Mouse (Mus musculus) kidney, embryonic 14.5 days (tissue): Measurements from ENCODE around the gene Adprhl1. TPM values are rescaled to one million over a fixed set of nuclear protein-coding genes. Genes with fewer than 3 reads are reported as not detected.

ENCODE experiments used
- ATAC-seq: fragments of 200-750 bp; cut with Nextera tagmentation; 2 replicates; pipeline ENCODE4 v1.8.0; 2017; ENCODE audit warnings: moderate number of reproducible peaks, mild to moderate bottlenecking, moderate TSS enrichment, moderate library complexity; ENCODE audit not compliant: low FRiP score, low TSS enrichment
- H3K27ac ChIP-seq: fragments of 300-500 bp; sonication (generic); 2 replicates; pipeline ENCODE4 v1.5.1; 2014; ENCODE audit warnings: low read depth, mild to moderate bottlenecking, low read length, moderate library complexity, mixed read lengths
- H3K27me3 ChIP-seq: fragments of 300-500 bp; sonication (generic); 2 replicates; pipeline ENCODE4 v1.6.1; 2014; ENCODE audit warnings: mild to moderate bottlenecking, low read length; ENCODE audit not compliant: control insufficient read depth, insufficient read depth
- H3K36me3 ChIP-seq: fragments of 300-500 bp; sonication (generic); 2 replicates; pipeline ENCODE4 v1.6.1; 2014; ENCODE audit warnings: low read length, mixed read lengths; ENCODE audit not compliant: control insufficient read depth, insufficient read depth
- H3K4me1 ChIP-seq: fragments of 300-500 bp; sonication (generic); 2 replicates; pipeline ENCODE4 v1.6.1; 2014; ENCODE audit warnings: low read length, mixed read lengths; ENCODE audit not compliant: control insufficient read depth, insufficient read depth
- H3K4me2 ChIP-seq: fragments of 300-500 bp; sonication (generic); replicated peaks from 2 replicates; pipeline ENCODE4 v1.6.1; 2014; ENCODE audit warnings: low read depth, mild to moderate bottlenecking, low read length
- H3K4me3 ChIP-seq: fragments of 300-500 bp; sonication (generic); 2 replicates; pipeline ENCODE4 v1.5.1; 2014; ENCODE audit warnings: mild to moderate bottlenecking, low read length
- H3K9ac ChIP-seq: fragments of 300-500 bp; sonication (generic); 2 replicates; pipeline ENCODE4 v1.6.1; 2014; ENCODE audit warnings: low read depth, mild to moderate bottlenecking, low read length, moderate library complexity
- H3K9me3 ChIP-seq: fragments of 300-500 bp; sonication (generic); 2 replicates; pipeline ENCODE4 v1.6.1; 2016; ENCODE audit warnings: low read length; ENCODE audit not compliant: control insufficient read depth
- WGBS: fragments of 180-500 bp; shearing (Covaris S2); extraction: QIAGEN DNeasy Blood & Tissue Kit; methylation state at CpG from one replicate; pipeline ENCODE4 v1.1.7; 2014; 5-methylcytosine and 5-hydroxymethylcytosine counted together
- polyA plus RNA-seq: library from polyadenylated mRNA; unstranded; fragments of >200 nt; fragmentation: Nextera tagmentation; extraction: Ambion mirVana; gene quantifications from 2 replicates; pipeline ENCODE4 v1.2.1, GENCODE M21; 2014

Gene Adprhl1
- polyA plus RNA-seq, 1 experiment from 2014 or later, result not detected

DNA sequence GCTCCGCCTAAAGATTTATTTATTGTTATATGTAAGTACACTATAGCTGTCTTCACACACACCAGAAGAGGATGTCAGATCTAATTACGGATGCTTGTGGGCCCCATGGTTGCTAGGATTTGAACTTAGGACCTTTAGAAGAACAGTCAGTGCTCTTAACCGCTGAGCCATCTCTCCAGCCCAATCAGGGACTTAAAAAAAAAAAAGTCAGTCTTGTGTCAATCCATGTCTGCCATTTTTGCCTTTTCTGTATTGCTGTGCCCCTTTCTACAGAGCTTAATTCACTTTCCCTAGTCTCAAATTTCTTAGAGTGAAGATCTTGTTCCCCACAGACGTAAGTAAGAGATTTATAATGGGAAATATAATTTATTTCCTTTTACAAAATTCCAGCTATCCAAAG is 35.5 kb downstream of the Adprhl1 start:
- Histone ChIP-seq H3K9me3 (no peaks in the 10 kb centered on the region), H3K4me2 (no peak overlapping the region), H3K27me3 (no peaks in the 10 kb centered on the region; the same call in 1 of the 2 replicates), H3K4me1 (0 out of 2 replicates have a peak, but pooled peaks cover 3% of the 10 kb centered on the region), H3K27ac (no peak overlapping the region), H3K9ac (no peak overlapping the region), H3K36me3 (no peaks in the 10 kb centered on the region), H3K4me3 (no peak overlapping the region)
- ATAC-seq, result no peak
- WGBS, result 72% methylated on average over 4 of the region's 4 CpGs

DNA sequence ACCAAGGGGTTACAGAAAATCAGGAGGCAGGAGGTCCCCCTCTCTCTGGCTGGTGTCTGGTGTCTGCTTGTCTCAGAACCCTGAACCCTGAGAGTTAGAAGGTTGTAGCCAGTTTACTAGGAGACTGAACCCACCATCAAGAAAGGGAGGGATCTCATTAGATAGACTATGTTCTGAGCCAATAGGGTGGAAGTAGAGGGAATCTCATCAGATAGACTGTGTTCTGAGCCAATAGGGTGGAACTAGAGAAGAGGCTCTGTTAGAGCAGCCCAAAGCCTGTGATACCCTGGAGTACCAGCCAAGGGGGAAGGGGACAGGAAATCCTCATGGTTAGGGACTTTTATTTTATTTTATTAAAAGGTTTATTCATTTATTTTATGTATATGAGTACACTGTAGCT is 36.0 kb downstream of the Adprhl1 start:
- no peaks in the 10 kb centered on the region for H3K36me3 ChIP-seq

DNA sequence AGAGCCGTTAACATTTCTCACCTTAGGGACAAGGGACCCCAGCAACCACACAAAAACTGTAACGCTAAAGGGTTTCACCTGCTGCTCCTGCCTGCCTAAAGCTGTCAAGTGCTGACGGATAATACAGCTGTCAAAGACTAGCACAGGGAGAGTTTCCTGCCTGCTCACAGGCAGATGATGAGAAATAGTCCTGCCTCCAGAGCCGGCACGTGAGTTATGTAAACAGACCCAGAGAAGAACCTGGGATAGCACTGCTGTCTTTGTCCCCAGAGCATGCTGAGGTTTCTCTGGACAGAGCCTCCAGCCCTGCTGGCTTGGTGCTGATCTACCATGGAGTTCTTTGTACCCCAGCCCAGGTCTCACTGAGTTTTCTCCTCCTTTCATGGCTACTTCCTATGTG is 36.9 kb downstream of the Adprhl1 start:
- H3K4me2 ChIP-seq, result no peak overlapping the region
- no peak overlapping the region for H3K4me3 ChIP-seq
- no peaks in the 10 kb centered on the region for H3K27me3 ChIP-seq
- H3K4me1 ChIP-seq, result 0 out of 2 replicates have a peak, but pooled peaks cover 8% of the 10 kb centered on the region
- no peaks in the 10 kb centered on the region for H3K36me3 ChIP-seq
- WGBS, result 17% methylated on average over 5 of the region's 5 CpGs
- H3K27ac ChIP-seq, result no peak overlapping the region
- H3K9me3 ChIP-seq, result no peaks in the 10 kb centered on the region
- ATAC-seq, result no peak
- no peak overlapping the region for H3K9ac ChIP-seq

More for the DNA sequence above, 36.0 kb downstream of the Adprhl1 start:
- H3K4me2 ChIP-seq, result no peak overlapping the region
- H3K4me3 ChIP-seq, result no peak overlapping the region
- no peak for ATAC-seq
- H3K9me3 ChIP-seq, result no peaks in the 10 kb centered on the region
- H3K27me3 ChIP-seq, result no peaks in the 10 kb centered on the region; the same call in 1 of the 2 replicates
- no peak overlapping the region for H3K27ac ChIP-seq
- 0 out of 2 replicates have a peak, but pooled peaks cover 8% of the 10 kb centered on the region for H3K4me1 ChIP-seq
- H3K9ac ChIP-seq, result no peak overlapping the region

DNA sequence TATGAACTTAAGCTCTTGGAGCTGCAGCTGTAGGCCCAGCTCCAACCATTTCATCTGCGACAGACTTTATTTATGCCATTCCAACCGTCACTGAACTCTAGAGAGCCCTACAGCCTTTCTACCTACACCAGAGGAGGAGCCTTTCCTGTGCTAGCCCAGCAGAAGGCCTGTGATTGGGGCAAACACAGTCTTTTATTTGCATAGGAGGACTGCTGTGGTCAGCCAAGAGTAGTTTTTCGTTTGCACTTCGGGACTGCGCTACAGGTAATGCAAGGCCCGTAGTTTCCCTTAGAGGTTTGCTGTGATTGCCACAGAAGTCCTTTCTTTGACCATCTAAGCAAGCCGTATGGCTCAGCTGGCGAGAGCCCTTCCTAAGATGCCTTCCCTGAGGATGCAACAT is 37.6 kb downstream of the Adprhl1 start:
- 65% methylated on average over 8 of the region's 8 CpGs for WGBS
- no peaks in the 10 kb centered on the region for H3K9me3 ChIP-seq
- ATAC-seq, result no peak
- no peaks in the 10 kb centered on the region for H3K27me3 ChIP-seq
- no peak overlapping the region for H3K4me3 ChIP-seq
- 0 out of 2 replicates have a peak, but pooled peaks cover 8% of the 10 kb centered on the region for H3K4me1 ChIP-seq
- H3K27ac ChIP-seq, result no peak overlapping the region
- H3K9ac ChIP-seq, result no peak overlapping the region
- H3K36me3 ChIP-seq, result no peaks in the 10 kb centered on the region
- H3K4me2 ChIP-seq, result no peak overlapping the region

DNA sequence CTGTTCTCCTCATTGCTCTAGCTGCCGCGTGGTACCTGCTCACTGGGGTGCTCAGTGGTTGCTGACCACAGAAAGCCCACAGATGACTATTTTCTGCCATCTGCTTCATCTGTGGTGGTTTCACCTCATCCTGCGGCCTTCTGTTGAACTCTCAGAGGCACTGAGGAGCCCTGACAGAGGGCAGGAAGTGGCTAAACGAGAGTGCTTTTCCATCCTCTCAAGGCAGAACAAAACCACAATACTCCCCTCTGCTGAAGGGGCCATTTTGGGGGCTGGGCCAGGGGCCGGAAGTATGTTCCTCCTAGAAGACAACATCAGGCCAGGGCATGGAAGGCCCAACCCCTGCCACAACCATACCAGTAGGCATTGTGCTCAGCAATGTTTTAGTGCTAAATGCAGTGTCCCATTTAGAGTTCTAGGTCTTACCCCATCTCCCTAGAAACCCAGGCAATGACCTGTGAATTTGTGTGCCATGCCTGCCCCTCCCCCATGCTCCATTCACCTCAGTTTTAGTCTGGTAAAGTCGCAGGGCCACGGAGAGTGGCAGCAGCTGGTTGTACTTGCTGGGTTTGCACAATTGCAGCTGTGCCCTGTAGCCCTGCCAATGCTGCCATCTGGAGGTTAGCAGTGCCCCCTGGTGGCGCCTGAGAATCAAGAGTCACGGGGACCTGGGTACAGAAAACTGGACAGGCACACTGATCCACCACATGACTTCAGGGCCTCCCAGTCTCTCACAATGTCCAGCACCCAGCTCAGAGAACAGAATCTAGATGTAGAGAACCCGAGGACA is 40.3 kb downstream of the Adprhl1 start:
- Histone ChIP-seq H3K4me1 (0 out of 2 replicates have a peak, but pooled peaks cover 8% of the 10 kb centered on the region), H3K27me3 (no peaks in the 10 kb centered on the region), H3K4me2 (peak overlapping the region; percentile 34; the same call in 1 of the 2 replicates), H3K4me3 (no peak overlapping the region), H3K27ac (no peak overlapping the region), H3K9ac (no peak overlapping the region), H3K36me3 (no peaks in the 10 kb centered on the region), H3K9me3 (no peaks in the 10 kb centered on the region)
- WGBS, result 21% methylated on average over 10 of the region's 10 CpGs
- peak; percentile 81 for ATAC-seq

DNA sequence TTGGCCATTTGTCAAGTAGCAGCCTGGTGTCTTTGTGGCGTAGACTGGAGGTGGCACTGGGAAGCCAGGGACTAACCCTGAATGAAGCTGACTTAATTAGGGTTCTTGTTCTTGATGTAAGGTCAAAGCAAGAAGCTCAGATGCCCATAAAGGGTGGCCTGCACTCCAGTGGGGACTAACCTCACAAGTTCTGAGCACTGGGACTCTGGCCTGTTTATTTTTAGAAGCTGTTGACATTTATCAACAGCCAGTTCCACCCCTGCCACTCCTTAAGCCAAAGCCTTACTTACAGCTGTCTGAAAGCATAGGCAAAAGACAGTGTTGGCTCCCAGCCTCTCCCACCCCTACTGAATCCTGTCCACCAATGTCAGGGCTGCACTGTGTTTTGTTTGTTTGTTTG is 44.2 kb downstream of the Adprhl1 start:
- H3K36me3 ChIP-seq, result no peaks in the 10 kb centered on the region
- H3K27ac ChIP-seq, result no peak overlapping the region
- H3K4me3 ChIP-seq, result no peak overlapping the region
- 0 out of 2 replicates have a peak, but pooled peaks cover 8% of the 10 kb centered on the region for H3K4me1 ChIP-seq
- H3K9ac ChIP-seq, result no peak overlapping the region
- no peak for ATAC-seq
- no peak overlapping the region for H3K4me2 ChIP-seq
- H3K9me3 ChIP-seq, result no peaks in the 10 kb centered on the region
- WGBS, result 67% methylated on average over 1 of the region's 1 CpGs
- no peaks in the 10 kb centered on the region for H3K27me3 ChIP-seq

DNA sequence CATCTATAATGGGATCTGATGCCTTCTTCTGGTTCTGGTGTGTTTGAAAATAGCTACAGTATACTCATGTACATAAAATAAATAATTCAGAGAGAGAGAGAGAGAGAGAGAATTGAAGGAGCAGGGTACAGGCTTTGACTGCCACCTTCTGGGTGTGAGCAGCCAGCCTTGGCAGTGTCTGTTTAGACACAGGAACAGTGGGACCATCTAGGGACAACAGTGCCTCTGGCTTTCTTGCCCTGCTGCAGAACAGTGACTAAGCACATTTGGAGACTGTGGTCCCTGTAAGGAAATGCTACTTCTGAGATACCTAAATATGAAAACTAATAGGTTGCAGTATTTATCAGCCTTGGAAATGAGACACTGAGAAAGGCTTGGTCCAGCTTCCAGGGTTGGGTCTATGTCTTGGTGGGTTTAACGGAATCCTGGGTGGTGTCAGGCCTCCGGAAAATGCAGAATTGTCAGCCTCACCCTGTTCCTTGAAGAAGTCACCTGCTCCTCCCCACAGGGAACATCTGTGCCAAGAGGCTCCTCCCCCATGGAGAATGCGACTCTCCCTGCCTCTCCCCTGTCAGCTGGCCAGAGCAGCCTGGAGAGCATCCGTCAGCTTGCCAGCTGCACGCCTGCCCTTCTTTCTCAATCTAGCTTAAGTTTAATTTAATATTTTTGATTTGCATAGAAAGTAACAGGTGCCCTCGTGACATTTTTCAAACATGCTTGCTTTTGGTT is 45.2 kb downstream of the Adprhl1 start:
- no peaks in the 10 kb centered on the region for H3K27me3 ChIP-seq
- no peak overlapping the region for H3K27ac ChIP-seq
- H3K4me1 ChIP-seq, result 0 out of 2 replicates have a peak, but pooled peaks cover 8% of the 10 kb centered on the region
- no peak overlapping the region for H3K4me2 ChIP-seq
- 49% methylated on average over 6 of the region's 6 CpGs for WGBS
- no peak for ATAC-seq
- H3K4me3 ChIP-seq, result no peak overlapping the region
- H3K9ac ChIP-seq, result no peak overlapping the region
- H3K9me3 ChIP-seq, result no peaks in the 10 kb centered on the region
- no peaks in the 10 kb centered on the region for H3K36me3 ChIP-seq

DNA sequence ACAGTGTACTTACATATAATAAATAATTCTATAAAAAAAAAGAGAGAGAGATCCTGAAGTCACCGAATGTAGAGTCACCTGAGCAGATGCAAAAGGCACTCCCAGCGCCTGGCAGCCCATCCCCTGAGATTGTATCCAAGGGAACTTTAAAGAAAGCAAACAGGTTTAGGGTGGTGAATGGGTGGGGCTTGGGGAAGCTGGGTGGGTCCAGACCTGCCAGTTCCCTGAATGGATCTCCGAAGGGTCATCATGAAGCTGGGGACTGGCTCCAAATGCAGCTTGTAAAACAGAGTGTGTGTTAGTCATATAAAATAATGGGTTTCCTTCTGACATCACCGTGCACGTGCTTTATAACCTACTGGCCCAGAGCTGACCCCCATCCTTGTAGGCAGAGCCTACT is 47.7 kb downstream of the Adprhl1 start:
- Histone ChIP-seq H3K9me3 (no peaks in the 10 kb centered on the region), H3K36me3 (no peaks in the 10 kb centered on the region), H3K4me1 (peaks cover under 1% of the 10 kb centered on the region; the same call in 1 of the 2 replicates), H3K4me3 (no peak overlapping the region), H3K27ac (no peak overlapping the region), H3K4me2 (no peak overlapping the region), H3K27me3 (peaks cover 16% of the 10 kb centered on the region), H3K9ac (no peak overlapping the region)
- no peak for ATAC-seq
- WGBS, result 35% methylated on average over 5 of the region's 5 CpGs

DNA sequence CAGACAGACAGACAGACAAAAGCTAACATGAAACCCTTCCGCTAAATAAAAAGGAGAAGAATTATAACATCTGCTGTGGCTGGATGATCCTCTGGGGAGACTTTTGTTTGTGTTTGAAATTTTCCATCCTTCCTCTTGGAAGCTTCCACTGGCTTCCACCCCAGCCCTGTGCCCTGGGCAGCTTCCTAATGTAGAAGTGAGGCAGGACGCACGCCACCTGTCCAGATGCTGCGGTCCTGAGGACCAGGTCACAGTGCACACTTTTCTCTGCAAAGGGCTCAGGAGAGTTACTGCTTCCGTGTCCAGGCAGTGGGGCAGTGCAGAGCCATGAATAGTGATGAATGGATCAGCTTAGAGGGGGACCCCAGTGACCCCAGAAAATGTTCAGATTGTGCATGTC is 48.7 kb downstream of the Adprhl1 start:
- H3K27me3 ChIP-seq, result peaks cover 26% of the 10 kb centered on the region
- no peaks in the 10 kb centered on the region for H3K9me3 ChIP-seq
- 67% methylated on average over 5 of the region's 5 CpGs for WGBS
- no peak overlapping the region for H3K4me2 ChIP-seq
- H3K27ac ChIP-seq, result no peak overlapping the region
- no peak for ATAC-seq
- H3K9ac ChIP-seq, result no peak overlapping the region
- H3K4me3 ChIP-seq, result no peak overlapping the region
- peaks cover 6% of the 10 kb centered on the region; the same call in 1 of the 2 replicates for H3K4me1 ChIP-seq
- H3K36me3 ChIP-seq, result no peaks in the 10 kb centered on the region
